Mouse (Mus musculus) gastrocnemius, adult 2 months (tissue): ENCODE results near the gene Adam3. TPM values are rescaled to one million over a fixed set of nuclear protein-coding genes. Genes with fewer than 3 reads are reported as not detected.

Experiments used
- DNase-seq: peaks from one replicate; pipeline ENCODE4 v3.0.0; 2022
- H3K27ac ChIP-seq: fragments of 200-600 bp; 2 replicates; pipeline ENCODE4 v1.8.1; 2022; ENCODE audit warnings: mild to moderate bottlenecking
- H3K4me3 ChIP-seq: fragments of 200-600 bp; 2 replicates; pipeline ENCODE4 v1.8.1; 2022; ENCODE audit warnings: mild to moderate bottlenecking, moderate library complexity
- CTCF ChIP-seq: fragments of 200-600 bp; IDR thresholded peaks from 2 replicates; pipeline ENCODE4 v1.8.1; 2022; ENCODE audit warnings: antibody characterized with exemption, mild to moderate bottlenecking, moderate library complexity
- intact Hi-C: fragments of 180-260 bp; cut with DNase I; formaldehyde crosslinking; loops from one replicate; pipeline ENCODE4 v1.15.1; 2025
- long read RNA-seq, 2 experiments: library from polyadenylated mRNA; stranded (forward); transcript quantifications; one replicate each; pipeline ENCODE4 v2.0.0; 2021
- total RNA-seq, 2 experiments: library from RNA; stranded (reverse); gene quantifications; 2 replicates each; pipeline ENCODE4 v1.2.3; 2021

Gene Adam3
- total RNA-seq = not detected
- long read RNA-seq, experiment 1 = 0 reads
- long read RNA-seq, experiment 2 = 0 reads

- no peak for TF ChIP-seq CTCF
- intact Hi-C loops = no loop called here
- DNase-seq = no peak
- H3K27ac ChIP-seq = no peak within 1 kb of the TSS
- no peak within 1 kb of the TSS for H3K4me3 ChIP-seq
Observed at GRCm38 (mm10) chr8:24725630-24726029, at the start of gene Adam3. TSS of gene Adam3 (minus strand) at chr8:24725852.

GRCm38 (mm10) chr8:24724886-24725626 lies 596 bp downstream of the Adam3 start:
- intact Hi-C loops = no loop called here
- TF ChIP-seq CTCF = no peak
- H3K4me3 ChIP-seq = no peak overlapping the region
- no peak overlapping the region for H3K27ac ChIP-seq
- DNase-seq = no peak

Other genes with a start within 250 kb of the Adam3 start
- gene Adam5, start 98.5 kb upstream of the Adam3 start, total RNA-seq = not detected